Mouse (Mus musculus): ENCODE data around the gene Cntrl.

Gene Cntrl

GRCm38 (mm10) chr2:35218736-35219135 is 109.4 kb downstream of the Cntrl start:
- no peak for DNase-seq (ENCODE audit: low spot score in 2 of 2)

GRCm38 (mm10) chr2:35222822-35223391 is 113.6 kb downstream of the Cntrl start:
- DNase-seq (ENCODE audit: low spot score in 2 of 2), result no peak

- no peak for DNase-seq (ENCODE audit: low spot score in 2 of 2)
Observed at GRCm38 (mm10) chr2:35224285-35224684, 115.0 kb downstream of the Cntrl start.

- no peak for DNase-seq (ENCODE audit: low spot score in 2 of 2)
Observed at GRCm38 (mm10) chr2:35228145-35228544, 118.9 kb downstream of the Cntrl start.

Data from right cerebral cortex, adult 2 months (tissue).